Mouse (Mus musculus) kidney, embryonic 15.5 days (tissue): ENCODE measurements around the gene Nrcam. TPM values are rescaled to one million over a fixed set of nuclear protein-coding genes. Genes with fewer than 3 reads are reported as not detected.

Experiments used
- ATAC-seq: fragments of 200-750 bp; cut with Nextera tagmentation; replicated peaks from 2 replicates; pipeline ENCODE4 v1.8.0; 2017; ENCODE audit warnings: moderate TSS enrichment; ENCODE audit not compliant: low FRiP score
- H3K27ac ChIP-seq: fragments of 300-500 bp; sonication (generic); 2 replicates; pipeline ENCODE4 v1.5.1; 2015; ENCODE audit warnings: mild to moderate bottlenecking, inconsistent platforms
- H3K27me3 ChIP-seq: fragments of 300-500 bp; sonication (generic); 2 replicates; pipeline ENCODE4 v1.6.1; 2015; ENCODE audit warnings: inconsistent platforms
- H3K36me3 ChIP-seq: fragments of 300-500 bp; sonication (generic); 2 replicates; pipeline ENCODE4 v1.6.1; 2015; ENCODE audit warnings: inconsistent platforms
- H3K4me1 ChIP-seq: fragments of 300-500 bp; sonication (generic); 2 replicates; pipeline ENCODE4 v1.6.1; 2015; ENCODE audit warnings: inconsistent platforms
- H3K4me2 ChIP-seq: fragments of 300-500 bp; sonication (generic); 2 replicates; pipeline ENCODE4 v1.6.1; 2015; ENCODE audit warnings: moderate library complexity, mild to moderate bottlenecking, inconsistent platforms
- H3K4me3 ChIP-seq: fragments of 300-500 bp; sonication (generic); replicated peaks from 2 replicates; pipeline ENCODE4 v1.5.1; 2015; ENCODE audit warnings: mild to moderate bottlenecking, inconsistent platforms
- H3K9ac ChIP-seq: fragments of 300-500 bp; sonication (generic); 2 replicates; pipeline ENCODE4 v1.6.1; 2015; ENCODE audit warnings: mild to moderate bottlenecking, inconsistent platforms
- H3K9me3 ChIP-seq: fragments of 300-500 bp; sonication (generic); replicated peaks from 2 replicates; pipeline ENCODE4 v1.6.1; 2016; ENCODE audit warnings: inconsistent platforms
- WGBS: fragments of 180-500 bp; shearing (Covaris S2); methylation state at CpG from one replicate; pipeline ENCODE4 v1.1.7; 2015; ENCODE audit warnings: mixed read lengths; 5-methylcytosine and 5-hydroxymethylcytosine counted together
- polyA plus RNA-seq: library from polyadenylated mRNA; unstranded; fragments of >200 nt; fragmentation: Nextera tagmentation; extraction: Ambion mirVana; gene quantifications from 2 replicates; pipeline ENCODE4 v1.2.1, GENCODE M21; 2015

Gene Nrcam
- polyA plus RNA-seq, 1 experiment from 2014 or later: 10.8 TPM

DNA sequence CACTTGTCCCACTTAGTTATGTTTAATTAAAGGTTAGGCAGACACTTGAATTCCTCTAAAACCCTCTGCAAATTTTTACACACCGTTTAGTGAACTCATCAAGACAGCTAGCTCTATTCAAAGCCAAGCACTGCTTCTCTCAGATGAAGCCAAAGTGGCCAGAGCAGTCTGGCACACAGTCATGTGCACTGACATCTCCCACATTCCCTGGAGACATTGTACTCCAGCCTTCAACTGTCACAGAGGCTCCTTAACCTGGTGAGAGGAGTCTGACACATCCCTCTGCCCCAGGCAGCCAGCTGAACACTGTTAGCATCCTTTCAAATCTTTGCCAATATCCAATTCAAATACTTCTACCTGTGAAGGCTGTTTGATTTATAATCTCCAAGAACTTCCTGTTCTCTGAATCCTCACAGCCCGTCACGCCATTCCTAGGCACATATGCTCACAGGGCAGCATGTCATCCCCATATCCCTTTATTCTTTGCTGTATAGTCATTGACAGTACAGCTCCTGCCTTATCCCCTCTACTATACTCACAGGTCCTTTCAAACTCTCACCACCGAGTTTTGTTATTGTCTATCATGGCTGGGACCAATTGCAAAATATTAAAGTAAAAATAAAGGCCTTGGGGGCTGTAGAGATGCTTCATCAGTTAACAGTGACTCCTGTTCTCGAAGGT is 173.3 kb downstream of the Nrcam start:
- H3K4me1 ChIP-seq: no peaks in the 10 kb centered on the region
- H3K4me2 ChIP-seq: no peak overlapping the region
- WGBS: 76% methylated on average over 5 of the region's 5 CpGs
- H3K9ac ChIP-seq: no peak overlapping the region
- no peaks in the 10 kb centered on the region for H3K27me3 ChIP-seq
- H3K9me3 ChIP-seq: no peaks in the 10 kb centered on the region
- ATAC-seq: no peak
- H3K27ac ChIP-seq: no peak overlapping the region
- no peak overlapping the region for H3K4me3 ChIP-seq
- H3K36me3 ChIP-seq: no peaks in the 10 kb centered on the region

DNA sequence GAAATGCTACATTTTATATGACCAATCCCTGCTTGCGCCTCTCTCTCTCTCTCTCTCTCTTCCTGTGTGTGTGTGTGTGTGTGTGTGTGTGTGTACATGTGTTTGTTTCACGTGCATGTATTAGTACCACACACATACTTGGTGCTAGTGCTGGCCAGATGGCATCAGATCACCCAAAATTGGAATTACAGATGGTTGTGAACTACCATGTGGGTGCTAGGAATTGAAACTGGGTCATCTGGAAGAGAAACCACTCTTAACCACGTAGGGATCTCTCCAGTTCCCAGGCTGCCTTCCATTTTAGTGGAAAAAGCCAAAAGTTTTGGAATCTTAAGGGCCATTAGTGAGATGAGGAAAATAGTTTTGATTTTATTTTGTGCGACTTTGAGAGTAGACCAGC is 175.1 kb downstream of the Nrcam start:
- H3K36me3 ChIP-seq: no peaks in the 10 kb centered on the region
- no peaks in the 10 kb centered on the region for H3K27me3 ChIP-seq
- H3K9ac ChIP-seq: no peak overlapping the region
- H3K9me3 ChIP-seq: no peaks in the 10 kb centered on the region
- WGBS: 87% methylated on average over 4 of the region's 4 CpGs
- no peaks in the 10 kb centered on the region for H3K4me1 ChIP-seq
- no peak overlapping the region for H3K27ac ChIP-seq
- no peak for ATAC-seq
- H3K4me3 ChIP-seq: no peak overlapping the region
- no peak overlapping the region for H3K4me2 ChIP-seq

DNA sequence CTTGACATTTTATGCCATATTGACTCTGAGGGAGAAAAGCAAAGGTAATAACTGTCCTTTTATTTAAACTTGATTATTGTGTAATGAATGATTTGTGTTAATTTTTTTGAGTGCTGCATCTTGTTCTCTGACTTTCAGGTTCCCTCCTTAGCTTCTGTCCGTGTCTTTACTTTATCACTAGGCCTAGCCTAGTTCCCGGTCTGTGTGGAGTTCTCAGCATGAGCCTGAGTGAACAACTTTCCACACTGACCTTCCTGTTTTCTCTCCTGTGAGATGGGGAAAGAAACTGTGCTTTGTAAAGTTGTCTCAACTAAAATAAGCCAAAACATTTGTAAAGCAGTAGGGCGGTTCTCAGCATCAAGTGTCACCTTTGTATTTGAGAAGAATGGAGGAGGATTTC is 179.9 kb downstream of the Nrcam start:
- Histone ChIP-seq H3K27ac (no peak overlapping the region), H3K4me3 (no peak overlapping the region), H3K36me3 (no peaks in the 10 kb centered on the region), H3K9me3 (no peaks in the 10 kb centered on the region), H3K4me1 (no peaks in the 10 kb centered on the region), H3K27me3 (no peaks in the 10 kb centered on the region), H3K9ac (no peak overlapping the region), H3K4me2 (no peak overlapping the region)
- 80% methylated on average over 3 of the region's 3 CpGs for whole genome bisulfite sequencing
- no peak for ATAC-seq

GRCm38 (mm10) chr12:44509406-44510104 is 180.9 kb downstream of the Nrcam start:
- 75% methylated on average over 4 of the region's 4 CpGs for WGBS
- no peak for ATAC-seq

DNA sequence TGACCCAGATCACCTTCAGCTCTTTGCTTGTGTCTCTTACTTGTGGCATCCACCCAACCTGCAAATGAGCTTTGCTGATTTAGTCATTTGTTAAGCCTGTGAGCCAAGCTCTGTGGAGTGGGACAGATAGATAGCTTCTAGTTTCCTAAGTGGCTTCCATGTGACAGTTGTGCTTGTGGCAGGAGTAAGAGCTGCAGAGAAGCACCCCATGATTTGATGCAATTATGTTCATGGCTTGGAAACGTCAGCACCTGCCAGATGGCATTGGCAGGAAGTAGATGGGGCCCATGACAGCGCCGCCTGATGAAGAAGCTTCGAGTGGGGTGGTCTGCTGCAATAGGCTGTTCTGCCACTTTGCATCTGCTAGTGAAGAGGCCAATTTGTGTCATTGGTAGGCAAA is 186.4 kb downstream of the Nrcam start:
- no peaks in the 10 kb centered on the region for H3K9me3 ChIP-seq
- no peak overlapping the region for H3K9ac ChIP-seq
- no peaks in the 10 kb centered on the region for H3K4me1 ChIP-seq
- H3K27me3 ChIP-seq: no peaks in the 10 kb centered on the region
- no peak overlapping the region for H3K4me2 ChIP-seq
- 77% methylated on average over 4 of the region's 4 CpGs for WGBS
- no peaks in the 10 kb centered on the region for H3K36me3 ChIP-seq
- no peak overlapping the region for H3K4me3 ChIP-seq
- ATAC-seq: no peak
- no peak overlapping the region for H3K27ac ChIP-seq

More at GRCm38 (mm10) chr12:44509406-44510104, 180.9 kb downstream of the Nrcam start:
- Histone ChIP-seq H3K9me3 (no peaks in the 10 kb centered on the region), H3K9ac (no peak overlapping the region), H3K4me1 (no peaks in the 10 kb centered on the region), H3K27ac (no peak overlapping the region), H3K27me3 (no peaks in the 10 kb centered on the region), H3K4me3 (no peak overlapping the region), H3K36me3 (no peaks in the 10 kb centered on the region), H3K4me2 (no peak overlapping the region)

DNA sequence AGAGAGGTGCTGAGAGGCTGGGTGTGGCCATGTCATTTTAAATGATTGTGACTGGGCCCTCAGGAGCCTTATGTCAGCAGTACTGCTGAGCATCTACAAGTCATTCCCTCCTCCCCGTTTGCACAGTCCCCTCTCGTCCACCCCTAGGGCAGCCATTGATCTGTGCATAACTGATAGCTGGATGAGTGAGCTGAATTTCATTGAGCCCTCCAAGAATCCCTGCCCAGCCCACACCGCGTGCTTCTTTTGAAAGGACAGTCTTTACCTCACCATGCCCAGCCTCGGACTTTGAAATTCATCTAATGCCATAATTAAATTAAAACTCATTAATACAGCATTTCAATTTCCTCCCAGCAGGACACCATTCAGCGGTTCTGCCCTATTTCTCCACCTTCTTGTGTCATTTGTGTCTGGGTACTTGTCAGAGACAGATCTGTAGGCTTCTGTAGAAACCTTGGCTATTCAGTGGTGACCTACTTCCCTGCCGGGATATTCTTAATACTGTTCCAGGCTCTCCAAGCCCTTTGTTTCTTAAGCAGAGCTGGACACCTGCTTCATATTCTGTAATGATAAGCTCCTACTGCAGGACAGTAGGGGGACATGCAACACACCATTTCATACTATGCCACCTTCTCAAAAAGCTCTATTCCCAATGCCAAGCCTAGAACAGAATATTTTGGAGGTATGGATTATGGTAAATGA is 190.9 kb downstream of the Nrcam start:
- H3K27me3 ChIP-seq: no peaks in the 10 kb centered on the region
- no peaks in the 10 kb centered on the region for H3K36me3 ChIP-seq
- WGBS: 68% methylated on average over 7 of the region's 7 CpGs
- H3K4me2 ChIP-seq: no peak overlapping the region
- no peaks in the 10 kb centered on the region for H3K9me3 ChIP-seq
- no peak overlapping the region for H3K4me3 ChIP-seq
- no peak for ATAC-seq
- H3K4me1 ChIP-seq: no peaks in the 10 kb centered on the region
- H3K9ac ChIP-seq: no peak overlapping the region
- H3K27ac ChIP-seq: no peak overlapping the region

DNA sequence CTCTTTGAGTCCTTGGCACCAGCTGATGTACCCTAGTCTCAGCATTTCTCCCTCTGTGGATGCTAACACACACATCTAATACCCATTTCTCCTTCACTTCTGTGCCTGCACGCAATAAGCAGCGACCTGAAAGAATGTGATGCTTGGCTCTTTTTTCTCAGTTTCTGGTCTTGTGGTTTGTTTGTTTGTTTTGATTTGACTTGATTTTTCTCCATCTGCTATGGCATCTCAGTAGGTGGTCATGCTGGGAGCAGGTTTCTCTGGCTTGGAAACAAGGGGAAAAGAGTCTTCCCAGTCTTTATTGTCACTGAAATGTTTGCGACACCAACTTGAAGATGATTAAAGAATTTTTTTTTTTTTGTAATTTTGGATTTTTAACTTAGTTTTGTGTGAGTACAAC is 192.8 kb downstream of the Nrcam start:
- Histone ChIP-seq H3K4me1 (no peaks in the 10 kb centered on the region), H3K9ac (no peak overlapping the region), H3K4me3 (no peak overlapping the region), H3K27me3 (no peaks in the 10 kb centered on the region), H3K4me2 (no peak overlapping the region), H3K9me3 (no peaks in the 10 kb centered on the region), H3K27ac (no peak overlapping the region), H3K36me3 (no peaks in the 10 kb centered on the region)
- ATAC-seq: no peak
- whole genome bisulfite sequencing: 86% methylated on average over 3 of the region's 3 CpGs

- Histone ChIP-seq H3K4me2 (no peak overlapping the region), H3K9me3 (no peaks in the 10 kb centered on the region), H3K27ac (no peak overlapping the region), H3K9ac (no peak overlapping the region), H3K36me3 (no peaks in the 10 kb centered on the region), H3K4me1 (peaks cover 8% of the 10 kb centered on the region; the same call in 1 of the 2 replicates), H3K27me3 (no peaks in the 10 kb centered on the region), H3K4me3 (no peak overlapping the region)
- 77% methylated on average over 8 of the region's 8 CpGs for WGBS
- ATAC-seq: no peak
Observed at GRCm38 (mm10) chr12:44524621-44525565, 196.2 kb downstream of the Nrcam start.

GRCm38 (mm10) chr12:44528391-44529016 is 199.8 kb downstream of the Nrcam start:
- ATAC-seq: no peak
- no peak overlapping the region for H3K27ac ChIP-seq
- H3K4me2 ChIP-seq: no peak overlapping the region
- WGBS: 40% methylated on average over 11 of the region's 11 CpGs
- peaks cover 8% of the 10 kb centered on the region; the same call in 1 of the 2 replicates for H3K4me1 ChIP-seq
- H3K27me3 ChIP-seq: no peaks in the 10 kb centered on the region
- no peak overlapping the region for H3K4me3 ChIP-seq
- H3K9ac ChIP-seq: no peak overlapping the region
- H3K36me3 ChIP-seq: no peaks in the 10 kb centered on the region
- no peaks in the 10 kb centered on the region for H3K9me3 ChIP-seq

GRCm38 (mm10) chr12:44532337-44533113 is 203.8 kb downstream of the Nrcam start:
- no peak for ATAC-seq
- H3K27me3 ChIP-seq: no peaks in the 10 kb centered on the region
- 81% methylated on average over 19 of the region's 19 CpGs for WGBS

More at GRCm38 (mm10) chr12:44532337-44533113, 203.8 kb downstream of the Nrcam start:
- Histone ChIP-seq H3K4me1 (peaks cover 6% of the 10 kb centered on the region; the same call in 1 of the 2 replicates), H3K4me2 (no peak overlapping the region), H3K36me3 (no peaks in the 10 kb centered on the region), H3K9ac (no peak overlapping the region), H3K9me3 (no peaks in the 10 kb centered on the region), H3K4me3 (no peak overlapping the region), H3K27ac (no peak overlapping the region)
